Mouse (Mus musculus) heart, embryonic 14.5 days (tissue): ENCODE results near the gene Folh1. TPM values are rescaled to one million over a fixed set of nuclear protein-coding genes. Genes with fewer than 3 reads are reported as not detected.
A peak's percentile ranks its signal among the peaks of the same experiment; 100 is the strongest.
"Not testable (repeated sequence)": the region's sequence is repeated elsewhere in the genome, so short reads cannot be mapped to it uniquely, and the experiment has no call there.

Source experiments
- ATAC-seq: fragments of 200-750 bp; cut with Nextera tagmentation; 2 replicates; pipeline ENCODE4 v1.8.0; 2017; ENCODE audit warnings: low read depth, moderate TSS enrichment; ENCODE audit not compliant: insufficient number of reproducible peaks, insufficient read depth, low FRiP score
- H3K27ac ChIP-seq, 2 experiments: fragments of 200-500 bp in 1 of 2; fragments of 300-500 bp in 1 of 2; sonication (generic) in 1 of 2; replicated peaks in 1 of 2; 2 replicates each; pipeline ENCODE4 v1.5.1; 2012 to 2014; ENCODE audit warnings: low read depth in 2 of 2, low read length in 2 of 2, control low read depth in 1 of 2, mild to moderate bottlenecking in 1 of 2, mixed read lengths in 1 of 2; ENCODE audit not compliant: control insufficient read depth in 1 of 2, insufficient read depth in 1 of 2
- H3K27me3 ChIP-seq: fragments of 300-500 bp; sonication (generic); 2 replicates; pipeline ENCODE4 v1.6.1; 2014; ENCODE audit warnings: mild to moderate bottlenecking, low read length, control low read depth; ENCODE audit not compliant: control insufficient read depth, insufficient read depth
- H3K36me3 ChIP-seq: fragments of 300-500 bp; sonication (generic); 2 replicates; pipeline ENCODE4 v1.6.1; 2014; ENCODE audit warnings: mild to moderate bottlenecking, control low read depth, low read length, mixed read lengths; ENCODE audit not compliant: control insufficient read depth, insufficient read depth
- H3K4me1 ChIP-seq, 2 experiments: fragments of 200-500 bp in 1 of 2; fragments of 300-500 bp in 1 of 2; sonication (generic) in 1 of 2; 2 replicates each; pipeline ENCODE4 v1.6.1; 2012 to 2014; ENCODE audit warnings: low read length in 2 of 2, control low read depth in 1 of 2, mixed read lengths in 1 of 2; ENCODE audit not compliant: control insufficient read depth in 2 of 2, insufficient read depth in 2 of 2
- H3K4me2 ChIP-seq: fragments of 300-500 bp; sonication (generic); 2 replicates; pipeline ENCODE4 v1.6.1; 2014; ENCODE audit warnings: mild to moderate bottlenecking, low read length
- H3K4me3 ChIP-seq, 2 experiments: fragments of 200-500 bp in 1 of 2; fragments of 300-500 bp in 1 of 2; sonication (generic) in 1 of 2; 2 replicates each; pipeline ENCODE4 v1.5.1; 2012 to 2014; ENCODE audit warnings: low read length in 2 of 2, mild to moderate bottlenecking in 2 of 2, control low read depth in 1 of 2, low read depth in 1 of 2, moderate library complexity in 1 of 2; ENCODE audit not compliant: control insufficient read depth in 1 of 2, insufficient read depth in 1 of 2
- H3K9ac ChIP-seq: fragments of 300-500 bp; sonication (generic); 2 replicates; pipeline ENCODE4 v1.6.1; 2014; ENCODE audit warnings: mild to moderate bottlenecking, low read length
- H3K9me3 ChIP-seq: fragments of 300-500 bp; sonication (generic); 2 replicates; pipeline ENCODE4 v1.6.1; 2016; ENCODE audit warnings: low read length, control low read depth; ENCODE audit not compliant: control insufficient read depth
- WGBS: fragments of 180-500 bp; shearing (Covaris S2); extraction: QIAGEN DNeasy Blood & Tissue Kit; methylation state at CpG from one replicate; pipeline ENCODE4 v1.1.7; 2014; 5-methylcytosine and 5-hydroxymethylcytosine counted together
- polyA plus RNA-seq: library from polyadenylated mRNA; unstranded; fragments of >200 nt; fragmentation: Nextera tagmentation; extraction: Ambion mirVana; gene quantifications from 2 replicates; pipeline ENCODE4 v1.2.1, GENCODE M21; 2014

Folh1 gene
- polyA plus RNA-seq = 0.15 TPM in 1 of 2 replicates, not detected in the other

GRCm38 (mm10) chr7:86775617-86776325 is at the start of gene Folh1:
Gene Folh1, minus strand, starts transcription at chr7:86775943.
- H3K27ac ChIP-seq = no peak within 1 kb of the TSS
- H3K27me3 ChIP-seq = no peaks in the 10 kb centered on the region
- peak within 1 kb of the TSS; percentile 12 to 25 for H3K4me3 ChIP-seq
- 4% methylated on average over 11 of the region's 11 CpGs for WGBS
- no peaks in the 10 kb centered on the region for H3K9me3 ChIP-seq
- H3K4me2 ChIP-seq = peak within 1 kb of the TSS; percentile 55
- H3K4me1 ChIP-seq = no peaks in the 10 kb centered on the region
- no peak within 1 kb of the TSS for H3K9ac ChIP-seq
- ATAC-seq = no peak
- no peaks in the 10 kb centered on the region for H3K36me3 ChIP-seq

- no peaks in the 10 kb centered on the region for H3K4me1 ChIP-seq
- WGBS = 63% methylated on average over 1 of the region's 1 CpGs
- no peak for ATAC-seq
Observed at GRCm38 (mm10) chr7:86816466-86816865, 40.7 kb upstream of the Folh1 start.

GRCm38 (mm10) chr7:86815716-86816115 is 40.0 kb upstream of the Folh1 start:
- H3K4me3 ChIP-seq, H3K27me3 ChIP-seq, ATAC-seq, H3K4me2 ChIP-seq, H3K36me3 ChIP-seq, H3K4me1 ChIP-seq, H3K27ac ChIP-seq, H3K9ac ChIP-seq, H3K9me3 ChIP-seq: not testable (repeated sequence)
- 78% methylated on average over 6 of the region's 6 CpGs for WGBS

More at GRCm38 (mm10) chr7:86816466-86816865, 40.7 kb upstream of the Folh1 start:
- Histone ChIP-seq H3K27me3 (no peaks in the 10 kb centered on the region), H3K4me2 (no peak overlapping the region), H3K4me3 (no peak overlapping the region), H3K9me3 (peaks cover 4% of the 10 kb centered on the region; the same call in 1 of the 2 replicates), H3K36me3 (no peaks in the 10 kb centered on the region), H3K27ac (no peak overlapping the region), H3K9ac (no peak overlapping the region)

DNA sequence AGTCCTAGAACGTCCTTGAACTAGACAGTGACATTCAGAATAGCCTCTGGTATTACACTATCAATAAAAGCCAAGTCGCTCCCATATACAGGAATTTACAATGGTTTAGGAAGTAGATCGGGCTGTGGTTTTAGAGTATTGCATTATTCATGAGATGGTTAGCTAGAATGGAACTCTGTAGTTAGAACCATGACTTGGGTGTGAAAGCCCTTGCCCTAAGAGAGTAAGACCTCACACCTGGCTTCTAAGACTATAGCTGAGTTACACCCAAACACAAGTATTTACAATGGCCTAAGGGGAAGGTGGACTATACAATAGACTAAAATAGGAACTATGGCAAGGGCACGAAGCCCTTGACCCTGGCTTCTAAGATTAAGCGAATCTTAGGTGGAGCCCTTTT is 39.5 kb upstream of the Folh1 start:
- not testable (repeated sequence) for H3K36me3 ChIP-seq, H3K4me1 ChIP-seq, H3K27ac ChIP-seq, H3K9ac ChIP-seq, H3K4me2 ChIP-seq, ATAC-seq, H3K27me3 ChIP-seq, H3K4me3 ChIP-seq, H3K9me3 ChIP-seq
- WGBS = 75% methylated on average over 4 of the region's 5 CpGs

DNA sequence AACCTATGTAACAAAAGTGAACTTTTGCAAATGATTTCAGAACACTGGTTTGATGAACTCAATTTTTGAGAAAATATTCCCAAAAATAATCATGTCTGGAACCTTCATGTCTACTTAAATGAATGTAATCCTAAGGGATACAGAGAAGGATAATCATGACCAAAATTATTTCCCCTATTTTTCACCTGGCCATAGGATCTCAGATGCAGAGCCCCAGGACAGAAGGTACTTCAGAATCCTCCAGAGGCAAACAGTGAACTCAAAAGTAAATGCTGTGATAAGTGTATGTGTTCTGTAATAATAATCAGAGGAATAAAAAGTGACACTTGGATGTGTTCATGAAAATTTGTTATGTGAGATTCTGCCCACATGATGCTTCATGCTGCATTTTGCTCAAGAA is 19.0 kb upstream of the Folh1 start, which contains the start of gene Vmn2r77:
Gene Vmn2r77, plus strand, starts transcription at position 301 of the 400 bp plus-strand sequence.
- Histone ChIP-seq H3K9me3 (no peaks in the 10 kb centered on the region), H3K27ac (no peak within 1 kb of the TSS), H3K4me1 (no peaks in the 10 kb centered on the region), H3K4me2 (no peak within 1 kb of the TSS), H3K4me3 (no peak within 1 kb of the TSS), H3K36me3 (no peaks in the 10 kb centered on the region), H3K9ac (no peak within 1 kb of the TSS), H3K27me3 (no peaks in the 10 kb centered on the region)
- ATAC-seq = no peak

GRCm38 (mm10) chr7:86771621-86772020 is 4.1 kb downstream of the Folh1 start:
- 80% methylated on average over 3 of the region's 3 CpGs for WGBS
- no peak for ATAC-seq
- Histone ChIP-seq H3K27ac (no peak overlapping the region), H3K4me3 (no peak overlapping the region), H3K9me3 (no peaks in the 10 kb centered on the region), H3K27me3 (no peaks in the 10 kb centered on the region), H3K36me3 (no peaks in the 10 kb centered on the region), H3K9ac (no peak overlapping the region), H3K4me1 (no peaks in the 10 kb centered on the region), H3K4me2 (no peak overlapping the region)

DNA sequence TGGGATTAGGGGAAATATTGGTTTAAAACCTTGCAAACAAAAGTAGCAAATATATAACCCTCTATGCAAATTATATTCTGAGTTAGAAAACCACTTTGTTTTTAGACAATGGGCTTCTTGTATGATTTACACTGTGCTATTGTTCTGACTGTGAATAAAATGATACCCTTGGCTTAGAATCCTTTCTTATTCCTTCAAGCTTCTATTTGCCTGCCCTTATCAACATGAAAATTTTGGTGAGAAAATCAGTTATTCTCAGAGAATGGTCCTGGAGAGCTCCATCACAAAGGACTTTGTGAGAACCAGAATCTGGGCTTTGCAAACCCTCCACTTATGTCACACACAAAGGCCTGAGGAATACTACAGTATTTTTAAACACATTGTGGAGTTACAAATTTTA is 11.1 kb downstream of the Folh1 start:
- H3K9ac ChIP-seq = no peak overlapping the region
- H3K4me2 ChIP-seq = no peak overlapping the region
- no peaks in the 10 kb centered on the region for H3K9me3 ChIP-seq
- H3K27ac ChIP-seq = no peak overlapping the region
- no peaks in the 10 kb centered on the region for H3K27me3 ChIP-seq
- no peak overlapping the region for H3K4me3 ChIP-seq
- H3K36me3 ChIP-seq = no peaks in the 10 kb centered on the region
- no peaks in the 10 kb centered on the region for H3K4me1 ChIP-seq
- ATAC-seq = no peak

GRCm38 (mm10) chr7:86760751-86761150 is 15.0 kb downstream of the Folh1 start:
- Histone ChIP-seq H3K27me3 (no peaks in the 10 kb centered on the region), H3K36me3 (no peaks in the 10 kb centered on the region), H3K4me1 (no peaks in the 10 kb centered on the region), H3K9ac (no peak overlapping the region), H3K9me3 (no peaks in the 10 kb centered on the region), H3K27ac (no peak overlapping the region), H3K4me2 (no peak overlapping the region), H3K4me3 (no peak overlapping the region)
- ATAC-seq = no peak
- WGBS = 79% methylated on average over 1 of the region's 1 CpGs
